Mouse (Mus musculus): Measurements from ENCODE around the gene Chchd6. TPM values are rescaled to one million over a fixed set of nuclear protein-coding genes. Genes with fewer than 3 reads are reported as not detected.

The Chchd6 gene
- 48.9 and 149 TPM in 2 replicates for polyA plus RNA-seq (2012; rRNA removed)

GRCm38 (mm10) chr6:89595018-89595776 lies at the start of gene Chchd6:
Chchd6 (minus strand) TSS chr6:89595652.

GRCm38 (mm10) chr6:89643798-89644270 lies 48.4 kb upstream of the Chchd6 start, which contains the start of gene Txnrd3:
Txnrd3 (plus strand) TSS chr6:89643988.

GRCm38 (mm10) chr6:89362281-89363106 lies 233.0 kb downstream of the Chchd6 start, which contains the start of gene Plxna1:
Plxna1 (minus strand) TSS chr6:89362620.

Other genes starting within 250 kb of the Chchd6 start
- 53.4 and 69.4 TPM in 2 replicates for gene Plxna1, start 233.0 kb downstream of the Chchd6 start, polyA plus RNA-seq (2012; rRNA removed)
- gene Txnrd3, start 48.3 kb upstream of the Chchd6 start, polyA plus RNA-seq (2012; rRNA removed), result 7.1 and 7.8 TPM in 2 replicates
- not detected in 2 replicates for gene Vmn1r40, start 111.9 kb upstream of the Chchd6 start, polyA plus RNA-seq (2012; rRNA removed)
- gene Vmn1r41, start 145.1 kb upstream of the Chchd6 start, polyA plus RNA-seq (2012; rRNA removed), result not detected in 2 replicates

All from central nervous system, embryonic 11.5 days (tissue).